Mouse (Mus musculus): ENCODE measurements around the gene Vmn1r7.

DNA sequence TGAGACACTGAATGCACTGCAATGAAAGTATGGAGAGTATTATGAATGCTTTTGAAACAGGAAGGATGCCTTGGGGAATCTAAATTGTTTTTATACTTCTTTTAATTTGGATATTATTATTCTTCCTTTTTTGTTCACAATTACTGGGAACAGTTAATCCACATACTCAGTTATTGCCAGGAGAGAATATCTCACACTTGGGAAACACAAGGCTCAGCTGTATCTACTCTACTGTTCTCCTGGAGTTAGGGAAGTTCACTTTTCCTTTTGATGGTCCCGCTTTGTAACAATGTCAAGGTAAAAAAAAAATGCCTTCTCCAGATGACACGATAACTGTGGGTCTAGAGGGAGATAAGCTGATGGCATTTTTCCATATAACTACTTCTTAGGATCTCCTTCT lies 28.2 kb downstream of the Vmn1r7 start, which contains the start of gene Vmn1r6:
- TF ChIP-seq POLR2A (IDR thresholded peaks at IDR 0.05; ENCODE audit: low read depth, low read length) (no peak), CTCF (conservative IDR thresholded peaks at IDR 0.05; ENCODE audit: insufficient read depth, insufficient read length, low read depth, low read length) (no peak)
